15 mouse cellular contexts compared by ENCODE assay signal in genomic region chr2:166309882-166310281, GRCm38 (mm10).
DNase-seq lines count a peak whose midpoint lies in the region; TF ChIP-seq lines count a peak whose summit lies in the region.
"Had no signal": no experiment of that assay in that cellular context is flagged by ENCODE, and none has a peak within 500 bp of the region (broad histone marks: within the 10 kb centered on the region; RNA-seq: fewer than 3 reads in every experiment).

No protein-coding gene starts in this region.

- no peak overlapping the region for H3K4me3 ChIP-seq in myocyte

- no peak for TF ChIP-seq POLR2A in myocyte (IDR thresholded peaks at IDR 0.05; ENCODE audit: insufficient read length, low read depth)

- H3K27me3 ChIP-seq in myocyte (ENCODE audit: control insufficient read depth, insufficient read depth, insufficient read length): no peaks in the 10 kb centered on the region
- H3K27me3 ChIP-seq: Patski had no signal

- H3K4me2 ChIP-seq in myocyte (ENCODE audit: low read depth): no peak overlapping the region

- no peak for DNase-seq in adrenal gland, postnatal 10 days
- DNase-seq: adrenal gland, adult 2 months; adrenal gland, adult 8-10 months; adrenal gland, postnatal 14 days; adrenal gland, postnatal 25 days; adrenal gland, postnatal 36 days; B cell, adult 2 months; cerebellum, adult 11 months; cerebellum, adult 11-12 months; cerebellum, adult 18-20 months; cerebellum, adult 2 months; cerebellum, adult 8-10 months had no signal

- no peak overlapping the region for H3ac ChIP-seq in myocyte (ENCODE audit: control insufficient read depth, insufficient read length)

- no peaks in the 10 kb centered on the region for H3K79me2 ChIP-seq in myocyte (ENCODE audit: control insufficient read depth, insufficient read depth)

- H3K36me3 ChIP-seq in myocyte (ENCODE audit: control insufficient read depth, insufficient read depth): no peaks in the 10 kb centered on the region
- H3K36me3 ChIP-seq: G1E had no signal

TF ChIP-seq in myocyte, 11 proteins besides CTCF, POLR2A, EP300 and RAD21:
- TF ChIP-seq TCF3 (IDR thresholded peaks at IDR 0.05; ENCODE audit: insufficient read length, low read depth): peak; percentile 40
- TF ChIP-seq MAX (IDR thresholded peaks at IDR 0.05; ENCODE audit: low read depth): no peak
- peak in 2 of 3 experiments; percentile 76 to 84 for TF ChIP-seq MYOD1 (IDR thresholded peaks at IDR 0.05; ENCODE audit: control insufficient read depth in 1 of 3, insufficient read length in 2 of 3, low read depth in 2 of 3)
- TF ChIP-seq POLR2AphosphoS2 (IDR thresholded peaks at IDR 0.05; ENCODE audit: insufficient read length, low read depth): no peak
- TF ChIP-seq MYOG (IDR thresholded peaks at IDR 0.05; ENCODE audit: control insufficient read depth in 1 of 3, insufficient read depth in 1 of 3, insufficient read length in 2 of 3, low read depth in 2 of 3): peak in 2 of 3 experiments; percentile 68 to 75
TF ChIP-seq in myocyte: peak in this region for 3.
